Mouse (Mus musculus) forebrain, embryonic 11.5 days (tissue): ENCODE results near the gene Galr3. TPM values are rescaled to one million over a fixed set of nuclear protein-coding genes. Genes with fewer than 3 reads are reported as not detected.
"Not testable (repeated sequence)": the region's sequence is repeated elsewhere in the genome, so short reads cannot be mapped to it uniquely, and the experiment has no call there.

Source experiments
- ATAC-seq: fragments of 200-750 bp; cut with Nextera tagmentation; replicated peaks from 2 replicates; pipeline ENCODE4 v1.8.0; 2017; ENCODE audit warnings: moderate TSS enrichment; ENCODE audit not compliant: low FRiP score
- DNase-seq: peaks from one replicate; pipeline ENCODE4 v3.0.0-alpha.2; 2017; ENCODE audit warnings: low spot score
- H3K27ac ChIP-seq: fragments of 300-500 bp; sonication (generic); 2 replicates; pipeline ENCODE4 v1.5.1; 2014; ENCODE audit warnings: low read depth, low read length
- H3K27me3 ChIP-seq: fragments of 300-500 bp; sonication (generic); 2 replicates; pipeline ENCODE4 v1.6.1; 2014; ENCODE audit warnings: mild to moderate bottlenecking, low read length, mixed read lengths; ENCODE audit not compliant: control insufficient read depth, insufficient read depth
- H3K36me3 ChIP-seq: fragments of 300-500 bp; sonication (generic); 2 replicates; pipeline ENCODE4 v1.6.1; 2014; ENCODE audit warnings: mild to moderate bottlenecking, low read length, moderate library complexity, mixed read lengths; ENCODE audit not compliant: control insufficient read depth, insufficient read depth
- H3K4me1 ChIP-seq: fragments of 300-500 bp; sonication (generic); replicated peaks from 2 replicates; pipeline ENCODE4 v1.6.1; 2014; ENCODE audit warnings: low read length, mixed read lengths; ENCODE audit not compliant: control insufficient read depth, insufficient read depth
- H3K4me2 ChIP-seq: fragments of 300-500 bp; sonication (generic); 2 replicates; pipeline ENCODE4 v1.6.1; 2014; ENCODE audit warnings: low read depth, mild to moderate bottlenecking, low read length, moderate library complexity, mixed read lengths; ENCODE audit not compliant: severe bottlenecking
- H3K4me3 ChIP-seq: fragments of 300-500 bp; sonication (generic); 2 replicates; pipeline ENCODE4 v1.5.1; 2014; ENCODE audit warnings: low read depth, low read length
- H3K9ac ChIP-seq: fragments of 300-500 bp; sonication (generic); 2 replicates; pipeline ENCODE4 v1.6.1; 2014; ENCODE audit warnings: low read length
- H3K9me3 ChIP-seq: fragments of 300-500 bp; sonication (generic); 2 replicates; pipeline ENCODE4 v1.6.1; 2016; ENCODE audit warnings: low read length, mixed read lengths; ENCODE audit not compliant: control insufficient read depth
- WGBS: fragments of 180-500 bp; shearing (Covaris S2); extraction: QIAGEN DNeasy Blood & Tissue Kit; methylation state at CpG from one replicate; pipeline ENCODE4 v1.1.7; 2014; 5-methylcytosine and 5-hydroxymethylcytosine counted together
- polyA plus RNA-seq: library from polyadenylated mRNA; unstranded; fragments of >200 nt; fragmentation: Nextera tagmentation; extraction: Ambion mirVana; gene quantifications from 2 replicates; pipeline ENCODE4 v1.2.1, GENCODE M21; 2014

Galr3 gene
- polyA plus RNA-seq, 1 experiment from 2014 or later = not detected

- Histone ChIP-seq H3K4me2 (no peak overlapping the region), H3K4me3 (no peak overlapping the region), H3K9me3 (no peaks in the 10 kb centered on the region), H3K4me1 (no peaks in the 10 kb centered on the region), H3K9ac (no peak overlapping the region), H3K27ac (no peak overlapping the region), H3K27me3 (no peaks in the 10 kb centered on the region), H3K36me3 (peaks cover 10% of the 10 kb centered on the region; the same call in 1 of the 2 replicates)
- WGBS = 48% methylated on average over 19 of the region's 19 CpGs
- ATAC-seq (no peak), DNase-seq (no peak)
Observed at GRCm38 (mm10) chr15:79002036-79002435, 39.6 kb upstream of the Galr3 start.

GRCm38 (mm10) chr15:79003079-79003478, 38.6 kb upstream of the Galr3 start:
- DNase-seq (no peak), ATAC-seq (no peak)
- Histone ChIP-seq H3K9ac (no peak overlapping the region), H3K4me2 (no peak overlapping the region), H3K9me3 (no peaks in the 10 kb centered on the region), H3K36me3 (peaks cover 10% of the 10 kb centered on the region; the same call in 1 of the 2 replicates), H3K27me3 (no peaks in the 10 kb centered on the region), H3K4me1 (no peaks in the 10 kb centered on the region), H3K4me3 (no peak overlapping the region), H3K27ac (no peak overlapping the region)
- WGBS = 92% methylated on average over 3 of the region's 3 CpGs

- no peaks in the 10 kb centered on the region for H3K27me3 ChIP-seq
- no peaks in the 10 kb centered on the region for H3K9me3 ChIP-seq
- no peak overlapping the region for H3K9ac ChIP-seq
- H3K4me3 ChIP-seq = no peak overlapping the region
- 93% methylated on average over 9 of the region's 9 CpGs for WGBS
- DNase-seq (no peak), ATAC-seq (no peak)
- H3K4me1 ChIP-seq = no peaks in the 10 kb centered on the region
- H3K4me2 ChIP-seq = no peak overlapping the region
- H3K27ac ChIP-seq = no peak overlapping the region
- peaks cover 10% of the 10 kb centered on the region; the same call in 1 of the 2 replicates for H3K36me3 ChIP-seq
Observed at GRCm38 (mm10) chr15:79005581-79005980, 36.1 kb upstream of the Galr3 start.

- H3K4me1 ChIP-seq = no peaks in the 10 kb centered on the region
- DNase-seq (no peak), ATAC-seq (no peak)
- no peak overlapping the region for H3K9ac ChIP-seq
- WGBS = 85% methylated on average over 3 of the region's 3 CpGs
- H3K27ac ChIP-seq = no peak overlapping the region
- no peak overlapping the region for H3K4me3 ChIP-seq
- peaks cover 10% of the 10 kb centered on the region; the same call in 1 of the 2 replicates for H3K36me3 ChIP-seq
- no peaks in the 10 kb centered on the region for H3K27me3 ChIP-seq
- no peak overlapping the region for H3K4me2 ChIP-seq
- no peaks in the 10 kb centered on the region for H3K9me3 ChIP-seq
Observed at GRCm38 (mm10) chr15:79006638-79007037, 35.0 kb upstream of the Galr3 start.

GRCm38 (mm10) chr15:79007059-79007458, 34.6 kb upstream of the Galr3 start:
- Histone ChIP-seq H3K27me3 (no peaks in the 10 kb centered on the region), H3K36me3 (peaks cover 7% of the 10 kb centered on the region; the same call in 1 of the 2 replicates), H3K27ac (no peak overlapping the region), H3K9ac (no peak overlapping the region), H3K4me3 (no peak overlapping the region), H3K4me2 (no peak overlapping the region), H3K4me1 (no peaks in the 10 kb centered on the region), H3K9me3 (no peaks in the 10 kb centered on the region)
- ATAC-seq (no peak), DNase-seq (no peak)
- 93% methylated on average over 5 of the region's 5 CpGs for WGBS

GRCm38 (mm10) chr15:79007836-79008235, 33.8 kb upstream of the Galr3 start:
- H3K4me1 ChIP-seq, H3K27me3 ChIP-seq, DNase-seq, H3K9me3 ChIP-seq, ATAC-seq, H3K4me3 ChIP-seq, H3K9ac ChIP-seq, H3K27ac ChIP-seq, H3K36me3 ChIP-seq, H3K4me2 ChIP-seq: not testable (repeated sequence)
- 86% methylated on average over 6 of the region's 6 CpGs for WGBS

- H3K9ac ChIP-seq = no peak overlapping the region
- peaks cover 4% of the 10 kb centered on the region; the same call in 1 of the 2 replicates for H3K36me3 ChIP-seq
- H3K27ac ChIP-seq = no peak overlapping the region
- ATAC-seq (no peak), DNase-seq (no peak)
- no peak overlapping the region for H3K4me2 ChIP-seq
- H3K4me3 ChIP-seq = no peak overlapping the region
- WGBS = 70% methylated on average over 5 of the region's 5 CpGs
- H3K4me1 ChIP-seq = no peaks in the 10 kb centered on the region
- H3K27me3 ChIP-seq = no peaks in the 10 kb centered on the region
- H3K9me3 ChIP-seq = no peaks in the 10 kb centered on the region
Observed at GRCm38 (mm10) chr15:79009734-79010133, 32.0 kb upstream of the Galr3 start.

- no peaks in the 10 kb centered on the region for H3K4me1 ChIP-seq
- no peak overlapping the region for H3K27ac ChIP-seq
- no peaks in the 10 kb centered on the region for H3K9me3 ChIP-seq
- H3K4me2 ChIP-seq = no peak overlapping the region
- 59% methylated on average over 10 of the region's 10 CpGs for WGBS
- H3K36me3 ChIP-seq = no peaks in the 10 kb centered on the region
- H3K27me3 ChIP-seq = no peaks in the 10 kb centered on the region
- no peak for DNase-seq
- ATAC-seq = no peak
- H3K9ac ChIP-seq = no peak overlapping the region
- no peak overlapping the region for H3K4me3 ChIP-seq
Observed at GRCm38 (mm10) chr15:79011550-79011949, 30.1 kb upstream of the Galr3 start.

- H3K36me3 ChIP-seq = no peaks in the 10 kb centered on the region
- ATAC-seq = no peak
- no peak overlapping the region for H3K4me3 ChIP-seq
- no peak overlapping the region for H3K9ac ChIP-seq
- no peak overlapping the region for H3K4me2 ChIP-seq
- H3K27me3 ChIP-seq = no peaks in the 10 kb centered on the region
- no peak overlapping the region for H3K27ac ChIP-seq
- H3K4me1 ChIP-seq = no peaks in the 10 kb centered on the region
- no peak for DNase-seq
- 72% methylated on average over 7 of the region's 7 CpGs for WGBS
- H3K9me3 ChIP-seq = no peaks in the 10 kb centered on the region
Observed at GRCm38 (mm10) chr15:79013382-79013781, 28.3 kb upstream of the Galr3 start.
